Mouse (Mus musculus) embryonic fibroblast, embryonic 13.5 days (primary cell): ENCODE data around the gene Shoc2.

Experiments
- CTCF ChIP-seq: IDR thresholded peaks from 2 replicates; pipeline ENCODE4 v1.5.1; 2011; ENCODE audit warnings: mild to moderate bottlenecking, control low read depth, low read length, moderate library complexity, borderline replicate concordance; ENCODE audit not compliant: insufficient read depth
- POLR2A ChIP-seq: IDR thresholded peaks from 2 replicates; pipeline ENCODE4 v1.6.1; 2011; ENCODE audit warnings: low read depth, mild to moderate bottlenecking, control low read depth, low read length, moderate library complexity

DNA sequence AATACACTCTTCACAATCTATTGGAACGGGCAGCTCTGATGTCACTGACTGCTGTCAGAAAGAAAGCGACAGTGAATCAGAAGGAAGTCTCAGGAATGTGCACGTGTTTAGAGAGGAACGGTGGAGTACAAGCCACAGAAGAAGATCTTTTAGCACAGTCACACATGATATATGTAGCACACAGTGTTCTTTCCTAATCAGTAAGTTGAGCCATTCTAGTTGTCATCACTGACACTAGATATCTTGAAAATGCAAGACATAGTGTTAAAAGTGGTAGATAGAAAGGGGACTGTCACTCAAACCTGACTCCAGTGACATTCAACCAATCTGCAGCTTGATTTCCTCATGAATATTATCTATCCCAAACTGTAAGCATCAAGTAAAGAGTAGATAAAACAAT, 4.6 kb upstream of the Shoc2 start:
- TF ChIP-seq CTCF (no peak), POLR2A (no peak)
